Mouse (Mus musculus): ENCODE results near the gene Psma4.

Psma4 gene

GRCm38 (mm10) chr9:54990362-54990761, 39.8 kb downstream of the Psma4 start:
- no peak for DNase-seq (ENCODE audit: low spot score)

- no peak for DNase-seq (ENCODE audit: low spot score)
These were observed 43.8 kb downstream of the Psma4 start for GRCm38 (mm10) chr9:54994381-54994780.

- DNase-seq (ENCODE audit: low spot score) = no peak
These were observed 45.1 kb downstream of the Psma4 start for GRCm38 (mm10) chr9:54995645-54996044.

- DNase-seq (ENCODE audit: low spot score) = no peak
These were observed 53.0 kb downstream of the Psma4 start for GRCm38 (mm10) chr9:55003609-55004008.
